Mouse (Mus musculus): Measurements from ENCODE around the gene Cd101. TPM values are rescaled to one million over a fixed set of nuclear protein-coding genes. Genes with fewer than 3 reads are reported as not detected.

Gene Cd101
- polyA plus RNA-seq, 1 experiment: 0.08 TPM

DNA sequence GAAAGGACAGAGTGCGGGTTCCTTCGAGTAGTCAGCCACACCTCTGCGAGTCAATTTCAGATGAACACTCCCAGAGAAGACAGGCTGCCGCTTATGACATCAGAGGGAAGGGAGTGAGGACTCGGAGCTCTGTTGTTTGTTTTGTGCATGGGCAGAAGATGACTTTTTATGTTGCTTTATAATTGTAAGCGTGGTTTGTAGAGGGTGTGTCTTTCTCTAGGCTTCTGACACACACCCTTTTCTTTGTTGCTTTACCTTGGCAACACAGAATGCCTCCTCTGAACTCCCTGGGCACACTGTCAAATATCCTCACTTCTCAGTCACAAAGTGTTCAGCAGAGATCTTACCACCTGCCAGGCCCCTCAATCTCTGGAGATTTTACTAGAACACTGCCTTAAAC, 36.8 kb upstream of the Cd101 start:
- peak; percentile 59 for DNase-seq (ENCODE audit: low read depth)
- TF ChIP-seq POLR2A (IDR thresholded peaks at IDR 0.05; ENCODE audit: borderline replicate concordance, extremely low read depth, insufficient read depth, insufficient read length, poor library complexity, severe bottlenecking) (no peak), CTCF (IDR thresholded peaks at IDR 0.05; ENCODE audit: borderline replicate concordance, extremely low read depth, insufficient read depth, insufficient read length) (no peak)

DNA sequence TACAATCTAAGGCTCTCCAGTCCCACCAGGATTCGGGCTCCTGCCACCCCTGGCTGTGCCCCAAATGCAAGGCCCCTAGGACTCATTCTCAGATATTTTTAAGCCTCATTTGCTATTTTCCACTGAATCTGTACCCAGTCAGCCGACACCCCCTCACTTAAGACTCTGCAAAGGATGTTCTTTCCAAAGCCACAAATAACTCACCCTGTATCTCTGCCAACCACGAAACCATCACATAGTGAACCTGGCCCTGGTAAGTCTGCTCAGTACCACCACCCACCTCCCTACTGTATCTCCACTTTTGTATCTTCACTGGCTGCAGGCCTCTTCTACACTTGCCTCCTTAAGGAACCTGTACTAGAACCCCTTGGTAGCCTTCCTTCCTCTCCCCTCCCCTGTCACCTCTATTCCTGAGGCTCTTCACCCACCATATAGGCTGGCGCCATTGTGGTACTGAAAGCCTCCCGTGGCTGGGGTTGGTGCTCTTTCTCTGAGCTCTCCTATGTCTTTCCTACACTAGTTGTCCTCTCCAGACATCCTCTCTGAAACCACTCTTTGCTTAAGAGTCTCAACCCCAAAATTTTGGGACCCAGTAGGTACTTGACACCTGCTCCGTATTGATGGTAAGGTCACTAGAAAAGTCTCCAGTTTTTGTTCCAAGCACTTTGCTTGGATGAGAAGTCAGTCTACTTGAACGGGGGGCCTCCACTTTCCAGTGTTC, 32.7 kb upstream of the Cd101 start:
- no peak for DNase-seq (ENCODE audit: low read depth)
- no peak for TF ChIP-seq CTCF (IDR thresholded peaks at IDR 0.05; ENCODE audit: borderline replicate concordance, extremely low read depth, insufficient read depth, insufficient read length)
- no peak for TF ChIP-seq POLR2A (IDR thresholded peaks at IDR 0.05; ENCODE audit: borderline replicate concordance, extremely low read depth, insufficient read depth, insufficient read length, poor library complexity, severe bottlenecking)

DNA sequence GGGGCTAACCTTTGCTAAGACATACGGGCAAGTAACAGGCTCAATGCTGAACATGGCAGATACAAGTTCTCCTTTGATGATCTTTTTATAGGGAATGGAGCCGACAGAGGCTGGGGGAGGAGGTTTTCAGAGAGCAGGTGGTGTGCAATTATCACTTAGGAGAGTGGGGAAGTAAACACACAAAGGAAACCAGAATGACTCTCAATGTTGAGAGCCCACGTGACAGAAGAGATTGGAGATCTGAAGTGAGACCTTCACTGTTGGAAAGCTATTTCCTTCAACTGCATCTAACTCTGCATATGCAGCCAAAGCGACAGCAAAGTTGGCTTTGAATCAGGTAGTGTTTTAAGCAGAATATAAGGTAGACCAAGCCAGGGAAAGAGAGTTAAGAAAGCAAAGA, 29.9 kb upstream of the Cd101 start:
- TF ChIP-seq POLR2A (IDR thresholded peaks at IDR 0.05; ENCODE audit: borderline replicate concordance, extremely low read depth, insufficient read depth, insufficient read length, poor library complexity, severe bottlenecking) (no peak), CTCF (IDR thresholded peaks at IDR 0.05; ENCODE audit: borderline replicate concordance, extremely low read depth, insufficient read depth, insufficient read length) (no peak)
- DNase-seq (ENCODE audit: low read depth): peak; percentile 35

DNA sequence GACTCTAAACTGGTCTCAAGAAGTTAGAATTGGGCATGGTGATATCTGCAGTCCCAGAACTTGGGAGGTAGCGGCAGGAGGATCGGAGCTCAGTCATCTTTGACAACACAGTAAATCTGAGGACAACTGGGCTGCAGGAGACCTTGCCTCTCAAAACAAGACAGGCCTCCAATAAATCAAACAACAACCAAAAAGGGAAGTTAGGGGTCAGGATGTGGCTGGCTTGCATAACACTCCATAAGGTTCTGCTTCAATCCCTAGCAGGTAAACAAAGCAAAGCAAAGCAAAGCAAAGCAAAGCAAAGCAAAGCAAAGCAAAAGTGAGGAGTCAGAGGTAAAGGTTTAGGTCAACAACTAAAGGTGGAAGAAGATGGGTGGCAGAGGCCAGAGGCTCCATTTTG, 28.8 kb upstream of the Cd101 start:
- no peak for TF ChIP-seq POLR2A (IDR thresholded peaks at IDR 0.05; ENCODE audit: borderline replicate concordance, extremely low read depth, insufficient read depth, insufficient read length, poor library complexity, severe bottlenecking)
- TF ChIP-seq CTCF (IDR thresholded peaks at IDR 0.05; ENCODE audit: borderline replicate concordance, extremely low read depth, insufficient read depth, insufficient read length): no peak
- DNase-seq (ENCODE audit: low read depth): no peak

DNA sequence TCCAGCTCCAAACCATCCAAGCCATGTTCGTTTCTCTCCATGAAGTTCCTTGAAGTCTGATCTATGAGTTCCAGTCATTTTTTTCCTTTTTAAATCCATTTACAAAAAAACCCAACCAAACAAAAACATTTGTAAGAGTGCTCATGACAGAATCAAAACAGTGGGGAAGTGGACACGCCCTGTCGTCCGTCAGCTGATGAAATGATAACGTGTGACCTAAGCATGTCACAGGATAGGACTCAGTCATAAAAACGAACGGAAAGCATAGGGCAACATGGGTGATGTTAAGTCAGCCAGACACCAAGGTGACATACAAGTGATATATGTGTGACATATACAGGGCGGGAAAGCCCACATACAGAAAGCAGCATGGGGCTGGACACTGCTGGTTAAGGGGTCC, 25.9 kb upstream of the Cd101 start:
- no peak for TF ChIP-seq CTCF (IDR thresholded peaks at IDR 0.05; ENCODE audit: borderline replicate concordance, extremely low read depth, insufficient read depth, insufficient read length)
- no peak for TF ChIP-seq POLR2A (IDR thresholded peaks at IDR 0.05; ENCODE audit: borderline replicate concordance, extremely low read depth, insufficient read depth, insufficient read length, poor library complexity, severe bottlenecking)
- no peak for DNase-seq (ENCODE audit: low read depth)

DNA sequence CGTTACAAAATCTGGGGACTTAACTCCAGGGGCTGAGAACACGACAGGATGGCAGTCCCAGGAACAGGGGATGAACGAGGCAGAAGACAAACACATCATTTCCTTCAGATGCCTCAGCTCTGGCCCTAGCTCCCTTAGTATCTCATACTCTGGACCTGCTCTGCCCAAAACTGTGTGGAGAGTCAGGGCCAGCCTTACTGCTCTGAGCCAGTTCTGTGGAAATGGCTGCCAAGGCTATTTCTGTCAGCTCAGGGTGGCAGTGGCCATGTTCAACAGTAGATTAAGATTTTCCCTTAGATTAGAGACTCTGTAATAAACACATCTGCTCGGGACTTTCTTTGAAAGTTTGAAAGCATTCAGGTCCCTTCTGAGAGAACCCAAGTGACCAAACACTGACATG, 22.2 kb upstream of the Cd101 start:
- TF ChIP-seq POLR2A (IDR thresholded peaks at IDR 0.05; ENCODE audit: borderline replicate concordance, extremely low read depth, insufficient read depth, insufficient read length, poor library complexity, severe bottlenecking) (no peak), CTCF (IDR thresholded peaks at IDR 0.05; ENCODE audit: borderline replicate concordance, extremely low read depth, insufficient read depth, insufficient read length) (no peak)
- DNase-seq (ENCODE audit: low read depth): no peak

DNA sequence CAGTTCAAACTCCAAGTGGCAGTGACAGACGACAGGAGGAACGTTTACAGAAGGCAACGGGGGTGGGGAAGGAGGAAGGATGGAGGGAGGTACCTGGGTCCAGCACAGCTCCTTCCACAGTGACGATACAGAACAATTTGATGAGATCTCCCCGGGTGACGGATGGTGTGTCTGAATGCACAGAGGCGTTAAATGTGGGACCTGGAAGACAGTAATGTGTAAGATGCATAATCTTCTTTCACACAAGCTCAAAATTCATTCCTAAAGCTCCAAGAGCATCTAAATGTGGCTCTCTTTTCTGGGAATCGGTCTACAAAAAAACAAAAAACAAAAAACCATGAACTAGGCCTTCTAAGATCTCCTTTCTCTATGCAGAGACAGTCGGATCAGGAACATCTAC, 20.6 kb upstream of the Cd101 start:
- DNase-seq (ENCODE audit: low read depth): no peak
- TF ChIP-seq CTCF (IDR thresholded peaks at IDR 0.05; ENCODE audit: borderline replicate concordance, extremely low read depth, insufficient read depth, insufficient read length): no peak
- no peak for TF ChIP-seq POLR2A (IDR thresholded peaks at IDR 0.05; ENCODE audit: borderline replicate concordance, extremely low read depth, insufficient read depth, insufficient read length, poor library complexity, severe bottlenecking)

DNA sequence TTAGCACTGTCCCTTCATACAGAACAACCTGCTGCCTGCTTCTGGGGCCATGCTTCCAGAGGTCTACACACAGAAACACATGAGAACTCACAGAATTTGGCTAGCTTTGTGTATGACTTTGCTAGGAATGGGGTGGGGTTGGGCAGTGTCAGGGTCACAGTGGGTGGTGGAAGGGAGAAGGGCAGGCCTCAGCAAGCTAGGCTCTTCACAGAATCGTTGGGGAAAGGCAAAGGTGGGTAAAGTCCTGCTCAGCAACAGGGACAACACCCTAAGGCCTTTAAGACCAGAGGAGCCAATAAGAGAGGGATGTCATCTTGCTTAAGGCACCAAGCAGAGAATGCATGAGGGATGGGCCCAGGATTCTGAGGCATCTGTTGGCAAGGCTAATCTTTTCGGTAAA, 19.4 kb upstream of the Cd101 start:
- TF ChIP-seq CTCF (IDR thresholded peaks at IDR 0.05; ENCODE audit: borderline replicate concordance, extremely low read depth, insufficient read depth, insufficient read length): no peak
- no peak for TF ChIP-seq POLR2A (IDR thresholded peaks at IDR 0.05; ENCODE audit: borderline replicate concordance, extremely low read depth, insufficient read depth, insufficient read length, poor library complexity, severe bottlenecking)

DNA sequence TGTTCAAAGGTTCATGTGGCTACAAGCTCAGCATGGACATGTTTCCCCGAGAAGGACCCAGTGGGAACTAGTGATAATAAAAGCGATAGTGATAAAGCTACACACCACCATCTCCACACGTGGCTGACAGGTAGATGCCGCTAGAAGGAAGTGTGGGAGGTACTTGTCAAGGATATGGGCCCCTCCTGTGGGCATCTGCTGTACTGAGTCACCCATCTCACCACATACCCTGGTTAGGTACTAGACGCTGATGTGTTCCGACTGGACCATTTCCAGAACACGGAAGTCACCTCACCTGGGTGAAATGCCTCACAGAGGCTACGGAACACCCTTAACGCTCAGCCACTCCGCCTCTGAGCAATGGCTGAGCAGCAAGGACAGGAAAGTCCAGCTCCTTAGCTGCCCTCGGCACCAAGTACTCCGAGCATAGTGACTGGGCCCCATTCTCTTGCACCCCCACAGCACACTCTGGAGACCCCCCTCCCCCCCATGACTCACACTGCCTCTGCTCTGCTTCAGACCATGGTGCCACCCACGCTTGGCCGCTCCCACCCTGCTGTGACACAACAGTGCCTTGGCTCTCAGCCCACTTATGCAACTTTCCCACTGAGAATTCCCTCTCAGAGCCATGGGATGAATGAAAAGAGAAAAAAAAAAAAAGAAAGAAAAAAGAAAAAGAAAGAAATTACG, 18.4 kb upstream of the Cd101 start:
- DNase-seq (ENCODE audit: low read depth): peak; percentile 82
- TF ChIP-seq CTCF (IDR thresholded peaks at IDR 0.05; ENCODE audit: borderline replicate concordance, extremely low read depth, insufficient read depth, insufficient read length) (no peak), POLR2A (IDR thresholded peaks at IDR 0.05; ENCODE audit: borderline replicate concordance, extremely low read depth, insufficient read depth, insufficient read length, poor library complexity, severe bottlenecking) (no peak)

More for the DNA sequence above, 19.4 kb upstream of the Cd101 start:
- DNase-seq (ENCODE audit: low read depth): no peak

DNA sequence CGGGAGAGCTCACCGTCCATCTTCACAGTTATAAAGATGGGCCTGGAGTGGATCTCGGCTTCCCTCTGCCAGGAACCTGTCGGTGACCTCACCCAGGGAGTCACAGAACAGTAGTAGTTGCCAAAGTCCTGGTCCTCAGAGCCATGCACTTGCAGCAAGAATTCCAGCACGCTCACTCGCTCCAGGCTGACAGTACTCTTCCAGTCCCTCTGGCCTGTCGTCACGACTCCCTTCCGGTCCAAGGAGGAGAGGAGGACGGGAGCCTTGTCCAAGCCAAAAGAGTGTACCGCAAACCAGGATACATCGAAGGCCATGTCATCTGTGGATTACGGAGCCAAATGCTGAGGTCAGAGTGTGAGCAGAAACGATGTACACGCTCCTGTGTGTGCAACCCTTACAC, 16.1 kb upstream of the Cd101 start:
- DNase-seq (ENCODE audit: low read depth): no peak
- TF ChIP-seq POLR2A (IDR thresholded peaks at IDR 0.05; ENCODE audit: borderline replicate concordance, extremely low read depth, insufficient read depth, insufficient read length, poor library complexity, severe bottlenecking) (no peak), CTCF (IDR thresholded peaks at IDR 0.05; ENCODE audit: borderline replicate concordance, extremely low read depth, insufficient read depth, insufficient read length) (no peak)

DNA sequence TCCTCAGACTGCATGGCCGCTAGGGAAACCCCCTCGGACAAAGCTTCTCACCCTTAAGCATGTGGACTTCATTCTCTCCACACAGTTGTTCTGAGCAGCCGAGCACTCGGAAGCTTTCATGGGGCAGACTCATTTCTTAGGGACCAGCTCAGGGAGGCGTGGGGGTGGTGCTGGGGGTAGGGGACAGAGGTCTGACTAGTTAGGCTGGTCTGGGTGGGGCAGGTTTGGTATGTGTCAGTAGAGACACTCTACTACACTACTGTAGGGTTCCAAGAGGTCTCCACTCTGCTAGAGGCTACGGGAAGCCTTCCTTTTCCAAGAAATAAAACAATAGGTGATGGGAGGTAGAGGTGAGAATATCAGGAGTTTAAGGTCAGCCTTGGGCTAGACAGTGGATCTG, 15.3 kb upstream of the Cd101 start:
- TF ChIP-seq CTCF (IDR thresholded peaks at IDR 0.05; ENCODE audit: borderline replicate concordance, extremely low read depth, insufficient read depth, insufficient read length) (no peak), POLR2A (IDR thresholded peaks at IDR 0.05; ENCODE audit: borderline replicate concordance, extremely low read depth, insufficient read depth, insufficient read length, poor library complexity, severe bottlenecking) (no peak)
- DNase-seq (ENCODE audit: low read depth): no peak

DNA sequence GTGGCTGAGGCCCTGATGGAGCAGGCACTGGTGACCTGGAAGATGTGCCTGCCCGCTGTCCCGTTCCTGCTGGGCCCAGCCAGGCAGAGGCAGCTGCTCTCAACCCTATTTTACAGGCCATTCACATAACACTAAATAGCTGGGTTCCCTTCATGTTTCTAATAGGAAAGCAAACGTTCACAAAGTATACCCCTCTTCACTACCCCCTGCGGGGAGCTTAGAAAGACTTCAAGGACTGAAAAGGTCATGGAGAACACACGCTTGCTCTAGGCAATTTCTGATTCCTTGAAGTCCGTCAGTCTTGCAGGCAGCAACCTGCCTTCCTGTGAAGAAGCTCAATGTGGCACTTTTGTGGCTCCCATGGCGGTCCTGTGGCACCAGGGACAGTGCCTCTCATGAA, 12.6 kb upstream of the Cd101 start:
- peak; percentile 63 for DNase-seq (ENCODE audit: low read depth)
- TF ChIP-seq POLR2A (IDR thresholded peaks at IDR 0.05; ENCODE audit: borderline replicate concordance, extremely low read depth, insufficient read depth, insufficient read length, poor library complexity, severe bottlenecking) (no peak), CTCF (IDR thresholded peaks at IDR 0.05; ENCODE audit: borderline replicate concordance, extremely low read depth, insufficient read depth, insufficient read length) (no peak)
